Mouse (Mus musculus): ENCODE results near the gene Alox12.

DNA sequence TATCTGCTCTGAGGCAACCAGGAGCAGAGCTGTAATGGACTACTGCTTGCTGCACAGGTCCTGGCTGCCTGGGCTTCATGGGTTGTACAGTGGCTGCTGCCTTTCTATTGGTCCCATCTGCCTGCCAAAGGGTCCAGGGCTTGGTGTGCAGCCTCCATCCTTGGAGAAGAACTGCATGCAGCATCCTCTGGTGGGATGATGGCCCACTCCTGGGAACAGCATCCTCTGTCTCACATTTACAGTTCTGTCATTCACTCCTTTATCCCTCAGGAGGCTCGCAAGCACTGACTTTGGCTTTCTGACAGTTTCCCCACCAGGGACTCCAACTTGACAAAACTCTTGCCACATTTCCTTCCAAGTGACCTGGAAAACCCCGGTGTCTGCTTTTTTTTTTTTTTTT lies 48.4 kb downstream of the Alox12 start:
- TF ChIP-seq CTCF (IDR thresholded peaks at IDR 0.05; ENCODE audit: control insufficient read depth, insufficient read depth, insufficient read length) (no peak), FOSL1 (IDR thresholded peaks at IDR 0.05; ENCODE audit: insufficient read depth, low read length, poor library complexity, severe bottlenecking) (no peak), MAX (IDR thresholded peaks at IDR 0.05) (no peak), MYOG (IDR thresholded peaks at IDR 0.05; ENCODE audit: control insufficient read depth, extremely low read depth, insufficient read length) (no peak)

Measured in C2C12 (cell line).